Mouse (Mus musculus) thymus, adult 2 months (tissue): ENCODE measurements around the gene Ccdc148. TPM values are rescaled to one million over a fixed set of nuclear protein-coding genes. Genes with fewer than 3 reads are reported as not detected.

Experiments
- DNase-seq: peaks from one replicate; pipeline ENCODE4 v3.0.0; 2021
- H3K27ac ChIP-seq: fragments of 200-500 bp; 2 replicates; pipeline ENCODE4 v1.5.1; 2012; ENCODE audit warnings: low read length, control low read depth; ENCODE audit not compliant: control insufficient read depth, insufficient read depth
- H3K27me3 ChIP-seq: fragments of 200-500 bp; 2 replicates; pipeline ENCODE4 v1.6.1; 2012; ENCODE audit warnings: mild to moderate bottlenecking, low read length, moderate library complexity, mixed read lengths; ENCODE audit not compliant: control insufficient read depth, insufficient read depth
- H3K36me3 ChIP-seq: fragments of 200-500 bp; 2 replicates; pipeline ENCODE4 v1.6.1; 2012; ENCODE audit warnings: mild to moderate bottlenecking, low read length, moderate library complexity; ENCODE audit not compliant: control insufficient read depth, insufficient read depth
- H3K4me1 ChIP-seq: fragments of 200-500 bp; replicated peaks from 2 replicates; pipeline ENCODE4 v1.6.1; 2012; ENCODE audit warnings: low read length; ENCODE audit not compliant: control insufficient read depth, insufficient read depth
- H3K4me3 ChIP-seq: fragments of 200-500 bp; 2 replicates; pipeline ENCODE4 v1.5.1; 2012; ENCODE audit warnings: mild to moderate bottlenecking, low read length, control low read depth, moderate library complexity; ENCODE audit not compliant: control insufficient read depth, insufficient read depth
- CTCF ChIP-seq: fragments of 200-500 bp; IDR thresholded peaks from 2 replicates; pipeline ENCODE4 v1.5.1; 2012; ENCODE audit warnings: mild to moderate bottlenecking, control low read depth, low read length, moderate library complexity, borderline replicate concordance; ENCODE audit not compliant: control insufficient read depth, poor library complexity, insufficient read depth; ENCODE audit errors: extremely low read depth
- POLR2A ChIP-seq: fragments of 200-500 bp; IDR thresholded peaks from 2 replicates; pipeline ENCODE4 v1.6.1; 2012; ENCODE audit warnings: mild to moderate bottlenecking, low read length, control low read depth, moderate library complexity; ENCODE audit not compliant: control insufficient read depth, poor library complexity, insufficient read depth; ENCODE audit errors: extremely low read depth
- WGBS: fragments of 180-500 bp; shearing (Covaris S2); methylation state at CpG from one replicate; pipeline ENCODE4 v1.1.7; 2018; 5-methylcytosine and 5-hydroxymethylcytosine counted together
- polyA plus RNA-seq: library from polyadenylated mRNA; depleted of rRNA; stranded (reverse); fragments of >200 nt; gene quantifications from 2 replicates; pipeline ENCODE4 v1.2.3, GENCODE M21; 2012; rRNA removed

Gene Ccdc148
- 0.34 and 0.36 TPM in 2 replicates for polyA plus RNA-seq

DNA sequence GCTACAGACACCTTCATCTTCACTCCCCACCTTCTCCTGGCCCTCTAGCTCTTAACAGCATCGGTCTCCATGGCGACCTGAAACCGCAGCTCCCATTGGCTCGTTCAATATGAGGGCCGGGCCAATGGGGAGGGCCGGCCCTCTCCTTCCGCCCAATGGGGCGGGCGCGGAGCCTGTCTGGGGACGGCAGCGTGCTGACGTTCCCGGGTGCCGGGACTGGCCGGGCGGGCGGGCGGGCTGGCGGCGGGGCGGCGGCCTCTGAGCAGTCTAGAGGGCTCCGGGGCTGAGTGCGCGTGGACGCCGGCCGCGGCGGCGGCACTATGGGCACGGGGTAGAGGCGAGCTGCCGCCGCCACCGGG, at the start of gene Ccdc148, which contains the start of gene Pkp4:
TSS of gene Ccdc148 (minus strand) at position 79 of the 359 bp plus-strand sequence.
TSS of gene Pkp4 (plus strand) at position 246 of the 359 bp plus-strand sequence.
- no peaks in the 10 kb centered on the region for H3K27me3 ChIP-seq
- no peaks in the 10 kb centered on the region for H3K36me3 ChIP-seq
- no peak for TF ChIP-seq POLR2A
- TF ChIP-seq CTCF = no peak
- peak; percentile 92 for DNase-seq
- H3K4me1 ChIP-seq = peaks cover 10% of the 10 kb centered on the region; the same call in 1 of the 2 replicates
- H3K27ac ChIP-seq = no peak within 1 kb of the TSS
- peak within 1 kb of the TSS; percentile 94 for H3K4me3 ChIP-seq
- 1% methylated on average over 36 of the region's 37 CpGs for WGBS

DNA sequence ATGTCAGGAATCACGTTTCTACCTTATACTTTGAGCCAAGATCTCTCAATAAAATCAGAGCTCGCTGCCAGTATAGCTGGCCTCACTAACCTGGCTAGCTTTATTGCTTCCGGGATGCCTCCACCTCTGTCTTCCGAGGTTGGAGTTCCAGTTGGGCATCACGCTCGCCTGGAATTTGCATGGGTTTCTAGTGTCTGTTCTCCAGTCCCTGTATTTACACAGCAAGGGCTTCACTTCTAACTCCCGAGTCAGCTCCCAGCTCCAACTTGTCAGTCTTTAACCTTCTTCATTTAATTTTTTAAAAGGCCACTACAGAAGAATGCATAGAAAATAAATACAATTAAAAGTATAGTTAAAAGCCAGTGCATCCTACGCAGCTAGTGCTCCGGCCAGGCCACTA, 47.8 kb upstream of the Ccdc148 start:
- Histone ChIP-seq H3K27me3 (no peaks in the 10 kb centered on the region), H3K4me3 (no peak overlapping the region), H3K27ac (no peak overlapping the region), H3K4me1 (no peaks in the 10 kb centered on the region), H3K36me3 (no peaks in the 10 kb centered on the region)
- no peak for DNase-seq
- no peak for TF ChIP-seq CTCF
- no peak for TF ChIP-seq POLR2A
- 95% methylated on average over 9 of the region's 9 CpGs for WGBS

DNA sequence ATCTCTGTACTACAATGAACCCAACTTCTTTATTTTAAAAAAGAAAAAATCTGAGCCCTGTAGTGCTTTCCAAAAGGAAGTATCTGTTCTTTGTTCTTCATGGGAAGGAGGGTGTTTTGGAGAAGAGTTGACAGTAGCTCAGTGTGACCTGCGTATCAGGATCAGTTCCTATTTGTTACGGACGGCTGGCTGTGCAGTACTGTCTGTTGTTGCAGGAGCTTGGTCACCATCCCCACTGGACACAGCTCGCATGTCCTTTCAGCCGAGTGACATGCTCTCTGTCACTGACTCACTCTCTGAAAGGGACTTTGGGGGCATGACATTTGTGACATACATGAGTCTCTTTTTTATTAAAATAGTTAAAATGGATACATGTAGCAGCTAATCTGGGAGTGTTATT, 47.2 kb upstream of the Ccdc148 start:
- TF ChIP-seq CTCF (no peak), POLR2A (no peak)
- 90% methylated on average over 5 of the region's 5 CpGs for WGBS
- Histone ChIP-seq H3K27me3 (no peaks in the 10 kb centered on the region), H3K4me1 (no peaks in the 10 kb centered on the region), H3K27ac (no peak overlapping the region), H3K36me3 (no peaks in the 10 kb centered on the region), H3K4me3 (no peak overlapping the region)
- DNase-seq = no peak

DNA sequence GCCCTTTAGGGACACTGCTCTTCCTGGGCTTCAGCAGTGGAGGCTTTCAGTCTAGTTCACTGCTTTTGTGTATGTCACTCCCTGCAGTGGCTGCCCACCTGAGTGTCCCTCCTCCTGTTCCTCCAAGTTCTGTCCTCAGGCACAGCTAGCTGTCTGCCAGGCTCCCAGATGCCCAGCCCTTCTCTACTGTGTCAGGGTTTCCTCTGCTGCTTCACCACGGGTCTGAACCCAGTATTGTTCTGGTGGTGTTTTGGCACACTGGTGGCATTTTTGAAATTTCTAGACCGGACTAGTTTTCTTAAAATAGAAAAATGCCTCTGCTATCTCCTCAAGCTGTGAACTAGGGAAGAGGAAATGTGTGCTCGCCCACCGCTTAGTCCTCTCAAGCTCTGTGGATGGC, 46.8 kb upstream of the Ccdc148 start:
- Histone ChIP-seq H3K4me1 (no peaks in the 10 kb centered on the region), H3K4me3 (no peak overlapping the region), H3K27me3 (no peaks in the 10 kb centered on the region), H3K36me3 (no peaks in the 10 kb centered on the region), H3K27ac (no peak overlapping the region)
- TF ChIP-seq POLR2A (no peak), CTCF (no peak)
- no peak for DNase-seq
- WGBS = 63% methylated on average over 4 of the region's 4 CpGs

DNA sequence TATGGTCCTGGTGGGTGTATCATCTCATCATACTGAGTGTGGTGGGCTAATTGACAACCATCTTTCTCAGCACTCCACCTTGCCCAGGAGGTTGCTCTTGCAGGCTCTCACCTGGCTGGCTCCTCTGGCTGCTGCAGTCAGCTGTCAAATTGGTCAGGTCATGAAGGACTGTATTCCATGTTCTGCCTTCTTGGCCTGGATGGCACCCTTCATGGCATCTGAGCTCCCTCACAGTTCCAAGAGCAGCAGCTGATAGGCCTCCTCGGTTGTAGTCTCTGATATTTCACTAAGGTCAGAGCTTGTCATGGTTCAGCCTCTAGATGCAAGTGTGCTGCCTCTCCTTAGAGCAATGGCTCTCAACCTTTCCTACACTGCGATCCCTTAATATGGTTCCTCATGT, 45.7 kb upstream of the Ccdc148 start:
- H3K4me3 ChIP-seq = no peak overlapping the region
- TF ChIP-seq POLR2A (no peak), CTCF (no peak)
- H3K36me3 ChIP-seq = no peaks in the 10 kb centered on the region
- no peaks in the 10 kb centered on the region for H3K4me1 ChIP-seq
- no peak for DNase-seq
- H3K27me3 ChIP-seq = no peaks in the 10 kb centered on the region
- 99% methylated on average over 2 of the region's 2 CpGs for WGBS
- H3K27ac ChIP-seq = no peak overlapping the region

DNA sequence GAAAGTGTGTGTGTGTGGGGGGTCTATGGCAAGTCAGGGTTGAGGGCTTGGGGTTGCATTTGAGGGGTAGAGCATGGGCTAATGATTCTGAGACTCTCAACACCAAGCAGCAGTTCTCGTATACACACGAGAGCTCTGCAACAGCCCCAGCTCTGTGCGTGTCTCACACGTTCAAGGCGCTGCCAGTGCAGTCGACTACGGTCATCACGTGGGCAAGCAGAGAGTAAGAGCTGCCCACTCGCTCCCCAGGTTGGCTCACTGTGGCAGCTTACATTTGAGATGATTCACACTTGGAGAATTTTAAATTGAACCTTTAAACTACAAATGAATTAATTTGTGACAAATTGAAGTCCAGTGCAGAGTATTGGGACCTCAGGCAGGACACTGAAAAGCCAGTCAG, 44.6 kb upstream of the Ccdc148 start:
- H3K36me3 ChIP-seq = no peaks in the 10 kb centered on the region
- no peaks in the 10 kb centered on the region for H3K27me3 ChIP-seq
- no peak overlapping the region for H3K4me3 ChIP-seq
- H3K27ac ChIP-seq = no peak overlapping the region
- DNase-seq = no peak
- WGBS = 96% methylated on average over 9 of the region's 9 CpGs
- no peaks in the 10 kb centered on the region for H3K4me1 ChIP-seq
- TF ChIP-seq CTCF = no peak
- no peak for TF ChIP-seq POLR2A
